Mouse (Mus musculus): Measurements from ENCODE around the gene Bach1.
"Not testable (repeated sequence)": the region's sequence is repeated elsewhere in the genome, so short reads cannot be mapped to it uniquely, and the experiment has no call there.

Gene Bach1

DNA sequence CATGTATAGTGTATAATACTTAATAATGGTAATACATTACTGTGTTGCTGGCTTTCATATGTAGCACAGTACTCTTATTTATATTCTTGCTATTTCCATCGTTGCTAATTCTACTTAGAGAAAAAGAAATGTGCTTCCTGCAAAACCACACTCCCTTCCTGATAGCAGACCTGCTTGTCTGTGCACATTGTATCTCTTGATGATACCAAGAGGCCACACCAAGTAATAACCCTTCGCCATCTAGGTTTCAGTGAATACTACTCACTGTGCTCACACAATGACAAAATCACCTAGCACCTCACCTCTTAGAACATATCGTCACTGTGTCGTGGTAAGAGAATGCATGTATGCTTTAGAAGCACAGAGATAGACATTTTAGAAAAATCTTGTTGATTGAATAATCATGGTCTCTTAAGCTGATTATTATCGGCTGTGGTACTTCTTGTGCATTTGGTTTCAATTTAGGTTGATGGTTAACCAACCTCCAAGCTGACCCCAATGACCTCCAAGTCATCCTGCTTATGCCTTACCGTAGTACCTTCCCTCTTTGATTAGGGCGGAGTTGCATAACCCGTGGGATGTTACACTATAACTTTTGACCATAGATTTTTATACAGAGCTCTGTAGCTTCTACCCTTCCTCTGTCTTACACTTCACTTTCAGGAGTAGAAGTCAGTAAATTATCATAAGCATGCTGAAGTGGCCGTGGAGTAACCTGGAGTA, 17.7 kb upstream of the Bach1 start:
- DNase-seq (ENCODE audit: low read depth, low spot score): no peak

- no peak for DNase-seq (ENCODE audit: low read depth, low spot score)
Observed at GRCm38 (mm10) chr16:87681848-87682247, 16.9 kb upstream of the Bach1 start.

DNA sequence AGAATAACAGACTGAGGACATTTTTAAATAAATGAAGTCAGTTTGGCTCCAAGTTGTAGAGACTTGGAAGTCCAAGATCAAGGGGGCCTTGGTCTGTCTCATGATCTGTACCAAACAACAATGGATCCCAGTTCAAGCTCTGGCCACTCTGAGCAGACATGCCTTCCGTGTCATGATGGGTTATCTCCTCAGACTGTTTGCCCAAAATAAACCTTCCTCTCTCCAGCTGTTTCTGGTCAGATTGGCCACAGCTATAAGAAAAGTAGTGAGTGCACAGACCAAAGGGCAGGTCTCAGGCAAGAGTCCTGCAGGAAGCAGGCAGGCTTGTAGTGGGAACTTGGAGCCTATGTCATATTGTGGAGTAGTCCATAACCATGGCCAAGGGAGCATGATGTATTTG, 12.3 kb upstream of the Bach1 start:
- DNase-seq (ENCODE audit: low read depth, low spot score): no peak

GRCm38 (mm10) chr16:87687346-87687745, 11.4 kb upstream of the Bach1 start:
- DNase-seq (ENCODE audit: low read depth, low spot score): no peak

DNA sequence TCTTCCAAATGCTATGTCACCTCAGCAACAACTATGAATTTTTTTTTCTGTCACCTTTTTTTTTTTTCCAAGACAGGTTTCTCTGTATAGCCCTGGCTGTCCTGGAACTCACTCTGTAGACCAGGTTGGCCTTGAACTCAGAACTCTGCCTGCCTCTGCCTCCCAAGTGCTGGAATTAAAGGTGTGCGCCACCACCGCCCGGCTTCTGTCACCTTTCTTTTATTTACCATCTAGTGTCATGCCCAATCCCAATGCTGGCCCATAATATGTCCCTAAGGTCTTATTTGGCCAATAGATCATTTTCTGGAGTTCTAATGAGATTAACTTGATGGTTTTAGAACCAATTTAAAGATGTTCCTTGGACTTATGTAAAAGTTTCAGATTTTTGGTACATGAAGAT, 10.4 kb upstream of the Bach1 start:
- not testable (repeated sequence) for DNase-seq (ENCODE audit: low read depth, low spot score)

GRCm38 (mm10) chr16:87688823-87689222, 9.9 kb upstream of the Bach1 start:
- DNase-seq (ENCODE audit: low read depth, low spot score): not testable (repeated sequence)

GRCm38 (mm10) chr16:87689225-87689624, 9.5 kb upstream of the Bach1 start:
- peak; percentile 43 for DNase-seq (ENCODE audit: low read depth, low spot score)

DNA sequence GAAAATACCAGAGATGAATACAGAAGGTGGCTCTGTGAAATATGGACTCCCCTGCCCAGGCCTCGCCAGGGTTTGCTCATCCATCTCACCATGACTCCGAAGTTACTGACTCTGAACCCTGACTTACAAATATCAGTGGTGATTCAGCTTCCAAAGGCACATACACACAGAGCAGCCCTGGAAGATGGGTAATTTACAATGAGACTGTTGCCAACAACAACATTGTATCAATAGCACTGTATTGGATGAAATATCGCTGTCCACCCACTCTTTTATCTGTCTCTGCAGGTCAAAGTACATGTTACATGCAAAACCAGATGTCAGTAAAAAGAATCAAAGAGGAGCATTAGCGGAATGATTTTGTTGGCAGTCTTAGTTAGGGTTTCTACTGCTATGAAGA, 8.2 kb upstream of the Bach1 start:
- no peak for DNase-seq (ENCODE audit: low read depth, low spot score)

DNA sequence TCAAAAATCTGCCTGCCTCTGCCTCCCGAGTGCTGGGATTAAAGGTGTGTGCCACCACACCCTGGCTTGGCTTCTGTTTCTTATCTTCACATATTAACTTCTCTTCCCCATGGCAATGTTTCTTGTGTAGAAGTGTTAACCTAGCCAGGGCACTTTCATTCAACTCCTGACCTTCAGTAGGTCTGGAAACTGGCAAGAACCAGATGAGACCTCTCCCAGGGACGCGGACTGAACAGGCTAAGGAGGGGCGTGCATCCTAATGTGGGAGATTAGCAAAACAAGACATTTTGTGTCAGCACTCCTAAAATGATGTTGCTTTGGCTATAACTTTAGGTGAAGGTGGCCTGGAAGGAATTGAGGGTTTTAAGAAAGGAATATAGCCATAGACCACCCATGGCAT, 7.6 kb upstream of the Bach1 start:
- peak; percentile 93 for DNase-seq (ENCODE audit: low read depth, low spot score)

- no peak for DNase-seq (ENCODE audit: low read depth, low spot score)
Observed at GRCm38 (mm10) chr16:87692591-87692990, 6.2 kb upstream of the Bach1 start.

GRCm38 (mm10) chr16:87697707-87698365, 909 bp upstream of the Bach1 start:
- no peak for DNase-seq (ENCODE audit: low read depth, low spot score)

- peak; percentile 78 for DNase-seq (ENCODE audit: low read depth, low spot score)
Observed at GRCm38 (mm10) chr16:87699306-87699692, 554 bp downstream of the Bach1 start.

DNA sequence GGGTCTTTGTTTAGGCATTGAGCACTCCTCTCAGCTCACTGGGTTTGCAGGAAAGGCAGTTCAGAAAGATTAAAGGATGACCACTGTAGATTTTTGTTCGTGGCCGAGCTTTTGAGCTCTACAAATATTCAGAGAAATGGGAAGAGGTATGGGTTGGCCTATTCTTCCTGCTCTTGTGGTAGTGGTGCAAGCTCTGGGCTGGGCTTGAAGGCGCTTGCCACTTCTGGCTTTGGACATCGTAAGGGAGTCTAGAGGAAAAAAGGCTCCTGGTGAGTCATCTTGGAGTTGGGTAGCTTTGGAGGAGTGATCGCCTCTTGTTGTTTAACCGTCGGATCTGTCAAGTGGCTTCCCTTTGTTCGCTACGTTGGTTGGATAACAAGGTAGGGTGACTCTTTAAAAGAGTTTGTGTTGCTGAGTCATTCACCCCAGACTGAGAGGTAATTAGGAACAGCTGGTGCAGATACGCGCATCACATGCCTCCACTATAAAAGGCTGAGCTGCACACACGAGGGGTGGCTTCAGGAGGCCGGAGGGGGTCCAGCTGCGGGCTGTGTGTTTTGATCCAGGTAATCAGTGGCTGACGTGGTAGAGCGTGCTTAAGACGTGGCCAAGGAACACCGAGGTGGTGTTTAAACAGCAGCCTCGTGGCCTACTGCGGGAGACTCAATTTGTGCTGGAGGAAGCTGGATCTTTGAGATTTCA, 1.1 kb downstream of the Bach1 start:
- peak; percentile 86 for DNase-seq (ENCODE audit: low read depth, low spot score)

DNA sequence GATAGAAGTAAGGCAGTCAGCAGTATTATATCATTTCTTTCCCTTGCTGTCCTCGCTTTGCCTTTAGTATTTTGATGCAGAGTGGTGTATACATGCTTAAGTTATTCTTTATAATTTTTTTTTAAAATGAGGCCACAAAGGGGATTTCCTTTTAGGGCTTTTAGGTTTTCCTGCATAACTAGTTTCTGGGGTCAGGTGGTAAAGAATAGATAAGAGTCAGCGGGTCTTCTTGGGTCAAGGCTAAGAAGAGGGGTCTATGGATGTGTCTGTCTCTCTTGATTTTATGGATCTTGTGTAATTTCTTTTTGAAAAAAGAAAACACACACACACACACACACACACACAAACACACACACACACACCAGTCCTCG, 1.6 kb downstream of the Bach1 start:
- DNase-seq (ENCODE audit: low read depth, low spot score): no peak

- no peak for DNase-seq (ENCODE audit: low read depth, low spot score)
Observed at GRCm38 (mm10) chr16:87701891-87702290, 3.1 kb downstream of the Bach1 start.

- no peak for DNase-seq (ENCODE audit: low read depth, low spot score)
Observed at GRCm38 (mm10) chr16:87702881-87703280, 4.1 kb downstream of the Bach1 start.

- DNase-seq (ENCODE audit: low read depth, low spot score): no peak
Observed at GRCm38 (mm10) chr16:87704225-87704624, 5.5 kb downstream of the Bach1 start.

DNA sequence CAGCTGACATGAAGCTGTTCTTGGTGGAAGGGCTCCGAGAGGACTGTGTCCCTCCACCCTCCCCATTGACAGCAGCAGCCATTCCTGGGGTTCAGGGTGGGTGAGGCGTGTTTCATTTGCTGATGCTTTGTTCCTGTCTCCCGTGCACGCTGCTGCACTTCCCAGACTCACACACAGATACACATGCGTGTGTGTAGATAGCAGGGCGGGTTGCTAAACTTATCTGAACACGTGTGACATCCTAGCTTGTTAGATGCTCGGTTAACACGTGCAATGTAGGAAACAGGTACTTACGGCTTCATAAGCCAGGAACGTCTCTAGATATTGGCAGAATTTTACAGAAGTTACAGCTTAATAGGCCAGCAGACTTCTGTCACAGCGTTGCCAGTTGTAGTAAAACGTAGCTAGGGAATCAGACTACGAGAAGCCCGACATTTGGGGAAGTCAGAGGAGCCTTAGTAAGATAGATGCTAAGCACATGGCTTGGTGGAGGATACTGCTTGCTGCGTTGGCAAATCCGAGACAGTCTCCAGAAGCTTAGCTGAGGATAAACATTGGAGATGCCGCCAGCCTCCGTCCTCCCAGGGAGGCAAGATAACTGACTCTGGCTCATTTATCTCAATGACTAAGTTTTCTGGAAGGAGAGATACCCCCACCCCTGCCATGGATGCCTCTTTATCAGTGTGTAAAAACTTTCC, 7.3 kb downstream of the Bach1 start:
- no peak for DNase-seq (ENCODE audit: low read depth, low spot score)

DNA sequence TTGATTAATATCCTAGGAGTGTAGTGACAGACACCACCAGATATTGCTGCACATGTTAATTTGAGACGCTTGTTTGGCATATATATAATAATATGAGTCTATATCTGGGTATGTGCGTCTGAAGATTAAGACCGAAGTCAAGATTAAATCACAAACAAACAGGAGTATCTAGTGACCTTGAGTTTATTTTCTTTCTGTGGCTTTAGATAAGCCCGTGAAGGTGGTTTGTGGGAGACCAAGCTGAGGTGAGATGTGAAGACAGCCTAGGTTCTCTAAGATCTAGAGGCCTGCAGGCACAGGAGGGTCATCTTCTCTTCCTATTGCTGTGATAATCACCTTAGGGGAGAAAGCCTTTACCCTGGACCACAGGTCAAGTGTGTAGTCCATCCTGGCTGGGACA, 8.6 kb downstream of the Bach1 start:
- no peak for DNase-seq (ENCODE audit: low read depth, low spot score)

DNA sequence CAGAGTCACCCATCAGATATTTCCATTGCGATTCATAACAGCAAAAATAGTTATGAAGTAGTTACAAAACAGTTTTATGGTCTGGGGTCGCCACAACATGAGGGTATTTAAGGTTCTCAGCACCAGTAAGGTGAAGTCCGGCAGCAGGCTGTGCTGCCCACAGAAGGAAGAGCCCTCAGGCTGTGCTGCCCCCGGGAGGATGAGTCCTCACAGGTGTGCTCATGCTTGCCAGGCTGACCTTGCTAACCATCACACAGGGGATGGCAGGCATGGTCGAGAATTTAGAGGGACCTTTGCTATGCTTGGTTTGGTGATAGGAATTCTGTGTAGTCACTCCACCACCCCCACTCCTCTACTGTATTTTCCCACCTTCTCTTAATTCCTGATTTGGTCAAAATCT, 9.8 kb downstream of the Bach1 start:
- no peak for DNase-seq (ENCODE audit: low read depth, low spot score)

GRCm38 (mm10) chr16:87709144-87709543, 10.4 kb downstream of the Bach1 start:
- DNase-seq (ENCODE audit: low read depth, low spot score): no peak

DNA sequence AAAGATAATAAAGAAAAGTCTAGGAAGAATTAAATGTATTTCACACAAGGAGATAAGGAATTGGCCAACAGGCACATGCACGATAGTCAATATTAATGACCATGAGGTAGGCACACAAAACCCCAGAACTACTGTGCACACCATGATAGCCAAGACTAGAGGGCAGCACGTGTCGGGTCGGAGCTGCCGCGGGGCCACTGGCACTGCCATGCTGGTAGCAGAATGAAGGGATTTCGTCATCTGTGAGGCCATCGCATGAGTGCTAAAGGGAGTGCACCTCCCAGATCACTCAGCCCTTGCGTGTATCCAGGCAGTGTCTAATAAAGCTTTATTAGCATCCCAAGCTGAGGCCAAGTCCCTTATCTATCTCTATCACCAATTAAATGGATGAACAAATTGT, 11.2 kb downstream of the Bach1 start:
- no peak for DNase-seq (ENCODE audit: low read depth, low spot score)
